Comparison of ENCODE assay signal across 24 mouse cellular contexts in the genomic region with DNA sequence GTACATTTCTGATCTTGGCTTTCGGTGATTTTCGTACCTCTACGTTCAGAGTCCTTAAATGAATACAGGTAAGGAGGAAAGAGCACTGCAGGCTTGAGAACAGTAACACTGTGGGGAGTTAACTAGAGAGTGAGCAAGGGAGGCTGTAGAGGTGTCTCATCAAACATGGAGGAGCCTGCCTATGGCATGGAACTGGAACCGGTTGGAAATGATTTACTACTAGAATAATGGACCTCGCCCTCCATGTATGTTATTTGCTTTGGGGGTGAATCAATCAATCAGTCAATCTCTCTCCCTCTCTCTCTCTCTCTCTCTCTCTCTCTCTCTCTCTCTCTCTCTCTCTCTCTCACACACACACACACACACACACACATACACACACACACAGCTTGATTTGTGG.
"Had no signal": no experiment of that assay in that cellular context is flagged by ENCODE, and none has a peak within 500 bp of the region (broad histone marks: within the 10 kb centered on the region; RNA-seq: fewer than 3 reads in every experiment).

No protein-coding gene starts in this region.

- H3K4me2 ChIP-seq: heart, embryonic 12.5 days; hindbrain, embryonic 12.5 days; hindbrain, embryonic 14.5 days; limb, embryonic 12.5 days; liver, embryonic 13.5 days; liver, embryonic 15.5 days had no signal

- ATAC-seq: hindbrain, embryonic 16.5 days; inflammation-experienced regulatory T-cells, adult 6 months; intestine, postnatal 0 days had no signal

- H3K36me3 ChIP-seq: heart, embryonic 10.5 days; hindbrain, embryonic 12.5 days; limb, embryonic 12.5 days; liver, embryonic 13.5 days; liver, embryonic 15.5 days had no signal

- H3K27ac ChIP-seq: gastrocnemius, adult 2 months; heart, embryonic 10.5 days; hindbrain, embryonic 10.5 days; hindbrain, embryonic 12.5 days; hindbrain, embryonic 14.5 days; layer of hippocampus, adult 2 months; left cerebral cortex, adult 2 months; limb, embryonic 10.5 days; limb, embryonic 12.5 days; liver, embryonic 13.5 days; liver, embryonic 15.5 days had no signal

- DNase-seq: gastrocnemius, adult 2 months; gastrocnemius, postnatal 10 days; gastrocnemius, postnatal 25 days; heart, postnatal 10 days; heart, postnatal 4 days; kidney, adult 18-20 months; kidney, adult 8-10 months; kidney, postnatal 10 days; kidney, postnatal 25 days; kidney, postnatal 4 days; liver, embryonic 13.5 days had no signal

- H3K9ac ChIP-seq: heart, embryonic 12.5 days; hindbrain, embryonic 12.5 days; hindbrain, embryonic 14.5 days; limb, embryonic 12.5 days; liver, embryonic 13.5 days; liver, embryonic 15.5 days had no signal

- H3K4me3 ChIP-seq: gastrocnemius, adult 2 months; heart, embryonic 10.5 days; heart, embryonic 12.5 days; hindbrain, embryonic 10.5 days; hindbrain, embryonic 12.5 days; layer of hippocampus, adult 2 months; left cerebral cortex, adult 2 months; limb, embryonic 10.5 days; limb, embryonic 12.5 days; liver, embryonic 13.5 days; liver, embryonic 15.5 days had no signal

- H3K9me3 ChIP-seq: heart, embryonic 10.5 days; heart, embryonic 12.5 days; hindbrain, embryonic 10.5 days; hindbrain, embryonic 12.5 days; limb, embryonic 10.5 days; limb, embryonic 12.5 days; liver, embryonic 13.5 days; liver, embryonic 15.5 days had no signal

- H3K27me3 ChIP-seq: heart, embryonic 12.5 days; hindbrain, embryonic 12.5 days; limb, embryonic 12.5 days; liver, embryonic 13.5 days; liver, embryonic 15.5 days had no signal

- H3K4me1 ChIP-seq: hindbrain, embryonic 10.5 days; hindbrain, embryonic 12.5 days; limb, embryonic 10.5 days; limb, embryonic 12.5 days; liver, embryonic 15.5 days had no signal
